Mouse (Mus musculus): ENCODE data around the gene Vmn2r90. TPM values are rescaled to one million over a fixed set of nuclear protein-coding genes. Genes with fewer than 3 reads are reported as not detected.

Gene Vmn2r90
- polyA plus RNA-seq, 1 experiment from 2014 or later = not detected

- Histone ChIP-seq H3K27me3 (replicated peaks) (0 out of 2 replicates have a peak, but pooled peaks cover 3% of the 10 kb centered on the region), H3K4me3 (replicated peaks) (no peak overlapping the region), H3K9me3 (replicated peaks) (no peaks in the 10 kb centered on the region), H3K36me3 (no peaks in the 10 kb centered on the region), H3K4me2 (no peak overlapping the region), H3K9ac (replicated peaks) (no peak overlapping the region), H3K27ac (replicated peaks) (no peak overlapping the region), H3K4me1 (no peaks in the 10 kb centered on the region)
- 50% methylated on average over 1 of the region's 1 CpGs for WGBS
- no peak for ATAC-seq (ENCODE audit: low FRiP score)
These were observed 60.7 kb downstream of the Vmn2r90 start for GRCm38 (mm10) chr17:17764206-17764605.

GRCm38 (mm10) chr17:17766481-17766880 lies 62.9 kb downstream of the Vmn2r90 start:
- no peaks in the 10 kb centered on the region for H3K36me3 ChIP-seq
- no peak overlapping the region for H3K9ac ChIP-seq (replicated peaks)
- WGBS = 11% methylated on average over 3 of the region's 3 CpGs
- no peaks in the 10 kb centered on the region for H3K4me1 ChIP-seq
- no peaks in the 10 kb centered on the region for H3K9me3 ChIP-seq (replicated peaks)
- ATAC-seq (ENCODE audit: low FRiP score) = peak; percentile 68
- 0 out of 2 replicates have a peak, but pooled peaks cover 3% of the 10 kb centered on the region for H3K27me3 ChIP-seq (replicated peaks)
- no peak overlapping the region for H3K4me2 ChIP-seq
- no peak overlapping the region for H3K27ac ChIP-seq (replicated peaks)
- no peak overlapping the region for H3K4me3 ChIP-seq (replicated peaks)

Other genes starting within 250 kb of the Vmn2r90 start
- gene Lnpep, start 78.7 kb upstream of the Vmn2r90 start, polyA plus RNA-seq (2015; fragmentation: Nextera tagmentation; extraction: Ambion mirVana) = 8.7 and 9.0 TPM in 2 replicates
- 21.8 and 29.6 TPM in 2 replicates for gene Spaca6, start 123.4 kb downstream of the Vmn2r90 start, polyA plus RNA-seq (2015; fragmentation: Nextera tagmentation; extraction: Ambion mirVana)
- gene Has1, start 151.5 kb downstream of the Vmn2r90 start, polyA plus RNA-seq (2015; fragmentation: Nextera tagmentation; extraction: Ambion mirVana) = 1.4 and 1.9 TPM in 2 replicates
- gene Fpr1, start 180.2 kb downstream of the Vmn2r90 start, polyA plus RNA-seq (2015; fragmentation: Nextera tagmentation; extraction: Ambion mirVana) = 0.15 and 0.23 TPM in 2 replicates
- gene Fpr2, start 184.1 kb downstream of the Vmn2r90 start, polyA plus RNA-seq (2015; fragmentation: Nextera tagmentation; extraction: Ambion mirVana) = 0.44 TPM in 1 of 2 replicates, not detected in the other
- not detected in 2 replicates for gene Fpr3, start 184.1 kb downstream of the Vmn2r90 start, polyA plus RNA-seq (2015; fragmentation: Nextera tagmentation; extraction: Ambion mirVana)

Measured in neural tube, embryonic 15.5 days (tissue).